Mouse (Mus musculus): ENCODE data around the gene Camk2d.

GRCm38 (mm10) chr3:126870688-126871087, 274.6 kb downstream of the Camk2d start:
- TF ChIP-seq POLR2A (IDR thresholded peaks at IDR 0.05; ENCODE audit: control insufficient read depth, low read depth, low read length) (no peak), CTCF (IDR thresholded peaks at IDR 0.05; ENCODE audit: control insufficient read depth, insufficient read depth, insufficient replicate concordance, low read depth, low read length) (no peak)
